Mouse (Mus musculus) heart, postnatal 0 days (tissue): ENCODE results near the gene Hnrnpc.

ENCODE experiments used
- CTCF ChIP-seq: IDR thresholded peaks from 2 replicates; pipeline ENCODE4 v1.5.1; 2016; ENCODE audit warnings: antibody characterized with exemption, control low read depth, low read depth
- EP300 ChIP-seq: IDR thresholded peaks from 2 replicates; pipeline ENCODE4 v1.6.1; 2016; ENCODE audit warnings: antibody characterized with exemption, low read depth

- TF ChIP-seq CTCF (no peak), EP300 (no peak)
Observed at GRCm38 (mm10) chr14:52061798-52062197, 42.0 kb downstream of the Hnrnpc start.
